In the genomic region with DNA sequence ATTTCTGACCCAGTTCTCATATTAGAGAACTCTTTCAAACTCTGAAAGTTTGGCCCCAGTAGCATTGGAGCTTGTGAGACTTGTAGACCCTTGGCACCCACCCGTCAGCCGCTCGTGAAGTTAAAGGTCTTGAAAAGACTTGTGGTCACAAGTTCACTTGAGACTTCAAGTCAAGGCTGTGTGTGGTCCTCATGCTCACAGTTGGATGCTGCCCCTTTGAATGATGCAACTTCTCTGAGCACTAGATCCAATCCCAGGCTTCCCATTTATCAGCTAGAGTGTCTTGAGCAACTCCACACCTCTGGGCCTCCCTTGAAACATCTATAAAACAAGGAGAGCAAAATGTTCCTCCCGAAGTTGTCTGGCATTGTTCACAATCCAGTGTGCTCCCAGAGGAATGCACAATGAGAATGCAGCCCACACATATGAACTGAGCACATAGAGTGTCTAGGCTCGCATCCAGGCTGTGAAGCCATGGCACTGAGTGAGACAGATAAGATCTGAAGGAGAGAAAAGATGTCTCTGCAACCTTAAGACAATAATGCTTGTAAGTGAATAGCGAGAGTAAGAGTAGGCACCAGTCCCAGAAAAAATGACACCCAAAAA, we compare ENCODE assay signal across 12 mouse cellular contexts.
A peak's percentile ranks its signal among the peaks of the same experiment; 100 is the strongest.
DNase-seq lines count a peak whose midpoint lies in the region; ATAC-seq lines count a peak whose summit lies in the region.
"Had no signal": no experiment of that assay in that cellular context is flagged by ENCODE, and none has a peak within 500 bp of the region (broad histone marks: within the 10 kb centered on the region; RNA-seq: fewer than 3 reads in every experiment).

No protein-coding gene starts in this region.

- ATAC-seq in frontal cortex, adult (ENCODE audit: low TSS enrichment), result no peak

- peak; percentile 14 for DNase-seq in kidney, postnatal 10 days
- DNase-seq in kidney, adult 18-20 months, result no peak
- peak; percentile 10 for DNase-seq in heart, adult 8-10 months (ENCODE audit: low spot score)
- peak; percentile 7 for DNase-seq in heart, postnatal 4 days
- DNase-seq in lung, postnatal 4 days, result peak; percentile 10 to 37
- no peak for DNase-seq in left cerebral cortex, adult 18-20 months (ENCODE audit: low spot score in 2 of 2)
- DNase-seq: adrenal gland, postnatal 36 days; cerebellum, postnatal 36 days; retina, postnatal 1 day; spleen, adult 18-20 months; thymus, postnatal 4 days had no signal

Comparison
In these comparisons a context has a peak if more than half of its experiments do, and no peak if none do; other contexts are left out.
1. DNase-seq: peak in kidney, postnatal 10 days (single experiment), heart, adult 8-10 months (single experiment), heart, postnatal 4 days (single experiment) and lung, postnatal 4 days (2 of 2); none in kidney, adult 18-20 months (single experiment) and left cerebral cortex, adult 18-20 months (0 of 2).